Mouse (Mus musculus): ENCODE measurements at regions not wholly inside any gene's neighbourhood (a gene's known extent, or its start where the extent isn't known, plus 50 kb on each side); places are given as distances from the start of the nearest gene placed in this dataset.

DNA sequence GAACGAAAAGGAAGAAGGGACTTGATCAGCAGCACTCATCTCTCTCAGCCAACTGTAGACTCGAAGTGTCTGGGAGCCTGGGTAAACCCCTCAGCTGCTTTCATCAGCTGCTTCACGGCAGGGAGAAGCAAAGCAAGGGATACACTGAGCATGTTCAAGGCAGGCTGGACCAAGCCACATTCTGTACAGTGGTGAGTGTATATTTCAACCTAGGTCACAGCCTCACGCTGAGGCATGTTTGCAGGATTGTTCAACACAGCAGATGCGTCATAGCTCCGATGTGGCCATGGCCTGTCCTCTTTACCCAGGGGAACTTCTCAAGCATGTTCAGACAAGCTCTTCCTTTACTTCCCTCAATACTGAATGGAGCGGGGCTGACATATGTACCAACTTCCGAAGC lies 132.6 kb upstream of the Ankrd50 start:
- no peak for DNase-seq (ENCODE audit: low read depth, low spot score)
- 83% methylated on average over 8 of the region's 8 CpGs for WGBS

DNA sequence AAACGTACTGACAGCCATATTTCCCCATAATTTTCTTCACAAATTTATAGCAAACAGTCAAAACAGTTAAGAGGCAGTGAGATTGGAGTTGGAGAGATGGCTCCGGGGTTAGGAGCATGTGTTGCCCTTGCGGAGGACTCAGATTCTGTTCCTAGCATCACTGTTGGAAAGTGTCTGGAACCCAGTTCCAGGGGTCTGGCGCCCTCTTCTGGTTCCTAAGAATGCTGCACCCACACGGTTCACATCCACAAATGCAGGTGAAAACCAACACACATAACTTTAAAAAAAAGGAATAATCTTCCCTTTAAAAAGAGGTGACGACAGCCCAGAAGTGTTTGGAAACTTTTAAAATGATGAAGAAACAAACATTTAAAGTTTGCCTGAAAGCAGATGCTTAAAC lies 129.1 kb upstream of the Ankrd50 start:
- no peak for DNase-seq (ENCODE audit: low read depth, low spot score)
- 73% methylated on average over 6 of the region's 6 CpGs for WGBS

DNA sequence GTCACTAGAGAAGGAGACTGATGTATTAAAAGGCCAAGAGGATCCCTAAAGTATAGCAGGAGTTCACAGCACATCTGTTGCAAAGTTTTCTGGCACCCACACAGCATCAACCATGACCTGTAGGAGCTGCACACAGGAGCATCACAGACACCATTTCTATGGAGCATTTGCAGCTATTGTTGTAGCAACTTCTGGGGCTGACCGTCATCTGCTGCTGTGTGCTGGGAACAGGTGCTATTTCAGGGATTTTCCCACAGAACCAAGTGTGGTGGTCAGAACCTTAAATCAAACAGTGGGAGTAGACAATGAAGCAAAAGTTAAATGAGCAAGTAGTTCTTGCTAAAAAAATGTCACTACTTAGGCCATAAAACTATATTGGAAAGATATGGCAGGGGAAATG lies 106.9 kb upstream of the Ankrd50 start:
- WGBS, result 95% methylated on average over 1 of the region's 1 CpGs
- no peak for DNase-seq (ENCODE audit: low read depth, low spot score)

GRCm38 (mm10) chr3:38588966-38589365 lies 104.3 kb upstream of the Ankrd50 start:
- no peak for DNase-seq (ENCODE audit: low read depth, low spot score)

GRCm38 (mm10) chr3:38585509-38585908 lies 100.9 kb upstream of the Ankrd50 start:
- no peak for DNase-seq (ENCODE audit: low read depth, low spot score)
- 35% methylated on average over 5 of the region's 5 CpGs for WGBS

- 32% methylated on average over 1 of the region's 1 CpGs for WGBS
Observed at GRCm38 (mm10) chr3:38579781-38580180, 95.1 kb upstream of the Ankrd50 start.

DNA sequence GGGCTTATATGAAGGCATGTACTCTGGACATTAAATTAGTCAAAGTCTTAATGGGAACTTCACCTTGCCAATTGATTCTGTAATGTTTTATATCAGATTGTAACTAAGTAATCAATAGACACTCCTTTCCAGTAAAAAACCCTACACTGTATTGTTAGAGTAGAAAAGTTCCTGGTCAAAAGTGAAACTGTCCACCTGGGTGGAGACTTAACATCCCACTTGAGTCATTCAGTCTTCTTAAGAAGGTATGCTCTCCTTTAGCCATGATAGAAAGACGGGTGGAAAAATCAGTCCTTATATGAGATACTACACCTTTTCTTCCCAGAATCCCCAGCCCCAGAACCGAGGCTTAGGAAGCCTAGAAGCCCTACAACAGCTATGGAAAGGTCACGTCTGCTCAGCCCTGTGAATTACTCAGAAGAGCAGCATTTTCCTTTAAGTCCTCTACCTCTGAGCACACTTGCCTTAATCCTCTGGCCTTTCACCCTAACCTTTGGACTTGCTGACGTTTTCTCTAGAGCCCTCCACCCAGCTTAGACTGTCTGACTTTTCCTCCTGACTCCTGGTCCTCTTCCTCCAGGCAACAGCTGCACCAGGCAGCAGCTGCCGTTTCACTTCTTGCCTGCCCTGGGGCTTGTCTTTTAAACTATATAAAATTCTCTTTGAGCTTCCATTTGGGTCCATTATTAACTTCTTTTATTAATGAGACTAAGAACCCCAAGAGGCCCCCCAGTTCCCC lies 93.4 kb upstream of the Ankrd50 start:
- 24% methylated on average over 5 of the region's 5 CpGs for WGBS
- DNase-seq (ENCODE audit: low read depth, low spot score), result peak; percentile 53

More at GRCm38 (mm10) chr3:38579781-38580180, 95.1 kb upstream of the Ankrd50 start:
- no peak for DNase-seq (ENCODE audit: low read depth, low spot score)

DNA sequence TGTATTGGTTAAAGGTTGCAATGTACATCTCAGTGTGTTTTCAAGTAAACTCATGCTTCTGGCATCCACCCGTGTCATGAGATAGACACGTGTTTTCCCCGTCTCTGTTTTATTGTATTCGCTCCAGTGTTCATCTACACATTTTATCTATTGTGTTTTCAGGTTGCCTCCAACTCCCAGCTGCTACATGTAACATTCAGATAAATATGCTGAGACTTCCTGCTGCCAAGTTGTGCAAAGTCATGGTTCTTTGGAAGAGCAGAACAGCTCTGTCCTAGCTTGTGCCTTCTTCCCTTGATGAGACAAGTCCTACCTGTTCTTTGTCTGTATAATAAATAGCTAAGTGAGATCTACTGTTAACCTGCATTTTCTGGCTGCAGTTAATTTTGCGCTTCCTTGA lies 89.0 kb upstream of the Ankrd50 start:
- DNase-seq (ENCODE audit: low read depth, low spot score), result no peak
- 82% methylated on average over 5 of the region's 5 CpGs for WGBS

GRCm38 (mm10) chr3:38572159-38572558 lies 87.5 kb upstream of the Ankrd50 start:
- no peak for DNase-seq (ENCODE audit: low read depth, low spot score)
- 44% methylated on average over 3 of the region's 3 CpGs for WGBS

- 82% methylated on average over 4 of the region's 4 CpGs for whole genome bisulfite sequencing
Observed at GRCm38 (mm10) chr3:38571224-38571623, 86.6 kb upstream of the Ankrd50 start.

DNA sequence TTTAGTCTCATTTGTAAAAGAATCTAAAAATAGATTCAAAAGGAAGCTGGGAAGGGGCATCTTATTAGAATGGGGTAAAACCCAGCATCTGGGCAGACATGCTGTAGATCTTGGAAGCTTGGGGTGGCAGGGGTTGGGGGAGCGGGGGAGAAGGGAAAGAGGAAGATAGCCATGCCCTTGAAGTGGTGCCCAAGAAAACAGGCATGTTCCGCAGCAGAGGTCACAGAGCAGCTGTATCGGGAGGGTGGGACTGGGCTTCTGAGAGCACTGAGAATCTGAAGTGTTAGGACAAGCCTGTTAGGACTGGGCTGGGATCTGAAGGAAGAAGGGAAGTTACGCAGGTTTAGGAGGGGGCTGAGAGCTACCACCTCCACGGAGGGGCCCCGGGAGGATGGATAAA lies 84.4 kb upstream of the Ankrd50 start:
- 70% methylated on average over 6 of the region's 6 CpGs for WGBS
- DNase-seq (ENCODE audit: low read depth, low spot score), result no peak

More at GRCm38 (mm10) chr3:38571224-38571623, 86.6 kb upstream of the Ankrd50 start:
- DNase-seq (ENCODE audit: low read depth, low spot score), result no peak

- WGBS, result 71% methylated on average over 2 of the region's 2 CpGs
Observed at GRCm38 (mm10) chr3:38568596-38568975, 83.9 kb upstream of the Ankrd50 start.

DNA sequence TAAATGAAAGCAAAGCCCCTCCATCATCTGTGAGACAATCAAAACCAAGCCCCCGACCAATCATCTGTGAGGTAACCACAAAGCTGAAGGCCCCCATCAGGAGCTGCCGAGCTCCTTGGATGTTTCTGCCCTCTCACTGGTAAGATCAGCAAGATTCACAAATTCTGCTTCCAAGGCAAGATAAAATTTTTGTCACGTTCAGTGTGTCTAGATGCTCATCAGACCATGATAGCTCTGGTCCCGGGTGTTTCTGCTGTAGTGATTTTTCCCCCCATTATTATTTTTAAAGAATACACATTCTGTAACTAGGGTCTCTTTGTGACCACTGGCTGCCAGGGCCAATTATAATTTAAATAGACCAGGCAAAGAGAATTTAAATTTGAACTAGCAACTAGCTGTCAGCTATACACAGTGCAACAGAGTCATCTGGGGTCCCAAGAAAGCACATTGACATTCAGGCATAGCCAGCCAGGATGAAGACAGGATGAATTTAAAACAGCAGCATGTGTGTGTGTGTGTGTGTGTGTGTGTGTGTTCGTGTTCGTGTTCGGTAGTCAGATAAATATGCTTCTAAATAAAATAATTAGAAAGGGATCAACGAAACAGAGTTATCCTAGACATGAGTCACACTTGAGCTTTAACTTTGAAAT lies 83.4 kb upstream of the Ankrd50 start:
- WGBS, result 88% methylated on average over 8 of the region's 8 CpGs
- no peak for DNase-seq (ENCODE audit: low read depth, low spot score)

More at GRCm38 (mm10) chr3:38568596-38568975, 83.9 kb upstream of the Ankrd50 start:
- no peak for DNase-seq (ENCODE audit: low read depth, low spot score)

GRCm38 (mm10) chr3:38566576-38566975 lies 81.9 kb upstream of the Ankrd50 start:
- DNase-seq (ENCODE audit: low read depth, low spot score), result no peak
- WGBS, result 90% methylated on average over 2 of the region's 2 CpGs

GRCm38 (mm10) chr3:38564844-38565243 lies 80.2 kb upstream of the Ankrd50 start:
- DNase-seq (ENCODE audit: low read depth, low spot score), result no peak
- WGBS, result 75% methylated on average over 2 of the region's 2 CpGs

DNA sequence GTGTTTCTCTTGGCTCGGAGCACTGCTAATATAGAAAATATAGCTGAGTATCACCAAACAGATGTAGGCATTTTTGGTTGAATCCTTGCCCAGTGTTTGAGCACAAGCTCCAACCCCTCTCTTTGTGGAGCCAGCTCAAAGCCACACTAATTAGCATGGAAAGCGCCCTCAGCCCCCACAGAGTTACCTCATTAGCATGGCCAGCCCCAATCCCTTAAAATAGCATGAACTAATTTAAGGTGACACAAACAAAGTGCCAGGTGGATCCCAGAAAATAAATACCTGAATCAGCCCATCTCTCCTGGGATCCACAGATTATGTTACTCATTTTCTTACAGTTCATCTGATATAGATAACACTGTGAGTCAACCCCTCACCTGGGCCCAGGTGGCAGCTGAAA lies 79.7 kb upstream of the Ankrd50 start:
- DNase-seq (ENCODE audit: low read depth, low spot score), result no peak
- 77% methylated on average over 2 of the region's 2 CpGs for WGBS

DNA sequence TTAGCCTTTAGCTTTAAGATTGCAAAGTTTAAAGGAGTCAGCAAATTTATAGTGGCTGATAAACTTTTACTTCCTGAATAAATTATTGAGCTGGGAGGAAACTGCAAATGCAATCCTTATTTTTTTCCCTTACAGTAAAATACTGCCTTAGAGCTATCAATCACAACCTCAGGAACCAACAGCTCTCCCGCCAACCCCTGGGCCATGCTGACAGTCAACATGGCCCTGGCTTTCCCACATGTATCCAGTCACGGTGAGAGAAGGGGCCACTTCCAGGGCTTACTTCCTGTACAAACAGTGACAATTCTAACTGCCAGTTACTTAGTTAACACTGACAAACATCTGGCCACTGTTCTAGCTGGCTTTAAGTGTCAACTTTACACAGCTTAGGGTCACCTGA lies 76.5 kb upstream of the Ankrd50 start:
- DNase-seq (ENCODE audit: low read depth, low spot score), result no peak
- WGBS, result 46% methylated on average over 2 of the region's 2 CpGs

GRCm38 (mm10) chr3:38555939-38556338 lies 71.3 kb upstream of the Ankrd50 start:
- WGBS, result 88% methylated on average over 5 of the region's 5 CpGs
- DNase-seq (ENCODE audit: low read depth, low spot score), result no peak

DNA sequence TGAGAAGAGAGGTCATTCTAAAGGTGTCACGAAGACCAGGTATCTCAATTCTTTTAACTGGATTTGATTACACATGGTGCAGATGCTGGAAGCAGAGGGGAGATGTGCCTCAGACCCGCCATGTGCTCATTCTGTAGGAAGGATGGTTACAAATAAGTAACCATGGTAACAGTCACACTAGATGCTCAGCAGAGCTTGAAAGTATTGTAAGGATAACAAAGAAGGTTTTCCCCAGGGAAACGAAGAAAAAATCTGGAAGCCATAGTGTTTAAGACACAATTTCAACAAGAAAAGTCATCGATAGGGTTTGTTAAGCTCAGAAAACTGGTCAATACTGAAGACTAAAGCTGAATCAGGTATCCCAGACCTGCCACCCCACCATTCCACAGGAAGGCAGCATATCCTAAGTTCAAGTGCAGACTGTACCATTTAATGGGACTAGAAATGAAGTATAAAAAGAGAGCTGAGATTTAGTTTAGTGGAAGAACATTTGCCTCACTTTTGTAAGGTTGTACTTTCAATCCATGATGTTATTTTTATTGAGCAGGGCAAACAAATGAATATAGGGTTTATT lies 68.9 kb upstream of the Ankrd50 start:
- DNase-seq (ENCODE audit: low read depth, low spot score), result no peak
- 88% methylated on average over 4 of the region's 4 CpGs for WGBS

- 67% methylated on average over 3 of the region's 3 CpGs for WGBS
- DNase-seq (ENCODE audit: low read depth, low spot score), result no peak
Observed at GRCm38 (mm10) chr3:38547032-38547431, 62.4 kb upstream of the Ankrd50 start.

DNA sequence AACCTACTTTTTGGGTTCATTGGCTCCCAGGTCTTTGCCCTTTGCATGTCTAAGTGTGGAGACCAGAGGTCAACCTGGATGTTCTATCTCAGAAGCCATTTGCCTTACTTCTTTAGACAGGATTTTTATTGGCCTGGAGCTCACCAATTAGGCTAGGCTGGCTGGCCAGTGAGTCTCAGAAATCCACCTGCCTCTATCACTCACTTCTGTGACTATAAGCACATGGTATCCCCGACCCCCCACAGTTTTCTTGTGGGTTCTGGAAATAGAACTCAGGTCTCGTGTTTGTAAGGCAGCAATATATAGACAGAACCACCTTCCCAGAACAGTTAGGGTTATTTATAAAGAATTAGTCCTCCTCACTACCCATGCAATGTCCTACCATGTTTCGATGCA lies 60.9 kb upstream of the Ankrd50 start:
- 91% methylated on average over 3 of the region's 3 CpGs for WGBS
- no peak for DNase-seq (ENCODE audit: low read depth, low spot score)

All from large intestine, adult 2 months (tissue).